Mouse (Mus musculus) kidney, postnatal 14 days (tissue): ENCODE measurements at regions not wholly inside any gene's neighbourhood (a gene's known extent, or its start where the extent isn't known, plus 50 kb on each side); places are given as distances from the start of the nearest gene placed in this dataset.
A peak's percentile ranks its signal among the peaks of the same experiment; 100 is the strongest.

Experiments used
- DNase-seq: peaks from one replicate; pipeline ENCODE4 v3.0.0; 2022; ENCODE audit warnings: mixed read lengths

DNA sequence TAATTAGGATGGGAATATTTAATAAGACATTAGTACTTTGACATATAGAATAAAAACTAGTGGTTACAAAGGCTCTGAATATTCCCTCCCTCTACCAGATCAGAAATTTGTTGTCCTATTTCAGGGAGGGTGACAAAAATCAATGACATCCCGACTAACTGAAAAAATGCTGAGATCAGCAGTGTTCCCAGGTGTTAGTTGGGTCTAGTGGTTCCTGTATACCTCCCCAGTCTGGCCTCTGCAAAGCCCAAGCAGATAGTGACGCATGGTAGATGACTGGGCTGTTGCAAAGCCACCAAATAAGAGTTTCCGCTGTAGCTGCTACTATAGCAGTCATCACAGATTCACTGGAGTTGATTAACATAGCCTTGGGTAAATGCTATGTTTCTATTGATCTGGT, 59.9 kb upstream of the Gm4791 start:
- DNase-seq: no peak

DNA sequence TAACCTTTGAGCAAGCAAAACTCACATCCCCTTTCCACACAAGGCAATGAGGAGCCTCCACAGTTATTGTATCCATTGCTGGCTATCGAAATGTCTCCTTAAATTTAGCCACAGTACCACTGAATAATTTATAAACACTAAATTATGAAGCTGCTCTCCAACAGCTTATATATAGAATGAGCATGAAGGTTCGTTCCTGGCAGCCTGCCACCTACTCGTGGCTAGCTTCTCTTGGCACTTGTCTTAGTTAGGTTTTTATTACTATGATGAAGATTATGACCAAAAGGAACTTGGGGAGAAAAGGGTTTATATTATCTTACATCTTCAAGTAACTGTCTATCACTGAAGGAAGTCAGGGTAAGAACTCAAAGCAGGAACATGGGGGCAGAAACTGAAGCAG, 72.9 kb upstream of the Gm4791 start:
- no peak for DNase-seq

DNA sequence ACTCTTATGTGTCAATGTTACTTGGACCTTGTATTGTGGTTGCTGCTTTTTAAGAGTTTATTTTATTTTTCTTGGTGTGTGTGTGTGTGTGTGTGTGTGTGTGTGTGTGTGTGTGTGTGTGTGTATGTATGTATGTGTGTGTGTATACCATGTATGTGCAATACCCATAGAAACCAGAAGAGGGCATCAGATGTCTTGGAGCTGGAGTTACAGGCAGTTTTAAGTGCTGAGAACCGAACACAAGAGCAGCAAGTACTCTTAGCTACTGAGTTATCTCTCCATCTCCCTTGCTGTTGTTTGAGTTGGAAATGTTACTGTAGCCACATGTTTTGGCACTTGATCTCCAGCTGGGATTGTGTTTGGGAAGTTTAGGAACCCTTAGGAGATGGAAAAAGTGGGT, 78.5 kb upstream of the Gm4791 start:
- DNase-seq: no peak

GRCm38 (mm10) chr9:46913238-46913637, 85.3 kb upstream of the Gm4791 start:
- DNase-seq: no peak

- DNase-seq: no peak
Measured at GRCm38 (mm10) chr9:46909412-46910013, 89.0 kb upstream of the Gm4791 start.

GRCm38 (mm10) chr9:46905081-46905480, 93.5 kb upstream of the Gm4791 start:
- no peak for DNase-seq

DNA sequence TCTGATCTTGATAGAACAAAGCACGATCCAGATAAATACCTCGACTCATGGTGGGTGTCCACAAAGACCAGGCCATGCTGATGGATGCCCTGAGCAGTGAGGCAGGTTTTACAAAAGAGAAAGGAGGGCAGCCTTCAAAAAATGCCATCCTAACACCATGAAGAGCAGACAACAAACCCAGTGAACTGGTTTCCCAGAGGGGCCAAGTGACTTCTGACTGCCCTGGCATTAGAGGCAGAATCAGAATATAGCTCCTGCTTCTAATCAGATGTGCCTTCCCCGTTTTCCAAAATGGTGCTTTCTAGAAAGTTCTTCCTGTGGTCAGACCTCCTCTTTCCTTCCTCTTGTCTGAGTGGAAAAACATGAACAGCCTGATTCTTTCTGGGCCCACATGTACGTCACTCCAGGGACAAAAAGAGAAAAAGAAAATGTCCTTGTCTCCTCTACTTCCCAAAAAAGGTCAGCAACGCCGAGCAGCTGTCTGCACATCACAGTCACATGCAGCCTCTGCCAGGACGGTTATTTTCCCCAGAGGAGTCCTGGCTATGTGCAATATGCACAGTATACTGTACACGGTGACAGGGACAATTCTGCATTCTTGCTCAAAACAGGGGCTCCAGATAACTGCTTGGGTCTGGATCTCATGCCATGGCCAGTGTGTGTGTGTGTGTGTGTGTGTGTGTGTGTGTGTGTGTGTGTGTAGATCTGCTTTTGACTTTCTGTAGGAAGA, 94.9 kb upstream of the Gm4791 start:
- no peak for DNase-seq

DNA sequence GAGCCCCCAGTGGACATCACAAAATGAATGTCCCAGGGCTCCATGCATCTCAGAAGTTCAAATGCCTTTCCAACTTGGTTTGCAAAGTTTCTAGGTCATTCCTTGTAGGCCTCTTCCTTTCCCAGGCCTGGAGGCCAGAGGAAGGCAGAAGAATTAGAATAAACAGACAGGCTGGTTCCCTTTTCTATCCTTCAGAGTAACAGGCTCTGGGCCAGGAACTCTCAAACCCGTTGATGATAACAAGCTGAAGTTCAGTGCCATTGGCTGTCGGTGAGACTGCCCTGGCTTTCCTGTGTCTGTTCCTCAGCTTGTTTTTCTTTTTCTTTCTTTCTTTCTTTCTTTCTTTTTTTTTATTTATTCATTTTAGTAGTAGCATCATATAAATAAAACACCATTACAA, 99.3 kb upstream of the Gm4791 start:
- DNase-seq: peak; percentile 4

DNA sequence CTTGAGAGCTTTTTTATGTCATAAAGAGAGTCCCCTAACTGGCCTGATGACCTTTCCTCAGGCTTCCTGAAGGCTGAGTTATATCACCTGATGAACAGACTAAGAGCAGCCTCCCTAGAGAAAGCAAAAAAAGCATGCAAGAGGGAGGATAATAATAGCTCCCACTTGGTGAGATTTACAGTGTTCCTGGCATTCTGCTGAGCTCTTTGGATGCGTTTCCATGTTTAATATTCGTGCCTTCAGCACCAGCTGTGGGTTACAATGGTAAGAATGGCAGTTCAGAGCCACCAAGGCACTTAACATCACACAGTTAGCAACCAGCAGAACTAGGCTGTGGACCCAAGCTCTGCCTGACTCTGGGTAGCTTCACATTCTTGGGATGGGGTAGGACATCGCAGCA, 100.4 kb upstream of the Gm4791 start:
- no peak for DNase-seq

DNA sequence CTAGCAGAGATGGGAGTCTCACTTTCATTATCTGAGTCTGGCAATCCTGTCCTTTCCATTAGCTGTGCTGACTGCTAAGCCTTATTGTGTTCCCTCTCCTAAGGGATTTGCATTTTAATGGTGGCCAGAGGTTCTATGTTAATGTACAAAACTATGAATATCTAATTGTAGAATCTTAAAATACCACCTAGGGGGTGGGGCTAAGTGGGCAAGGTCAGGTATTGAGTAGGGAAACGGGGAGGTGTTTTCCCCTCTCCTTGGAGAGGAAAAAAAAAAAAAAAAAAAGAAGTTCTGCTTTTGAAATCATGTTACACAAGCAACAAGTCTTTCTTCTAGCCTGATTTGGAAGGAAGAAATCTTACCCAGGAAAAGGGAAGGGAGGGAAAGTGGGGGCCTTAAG, 106.7 kb upstream of the Gm4791 start:
- no peak for DNase-seq

DNA sequence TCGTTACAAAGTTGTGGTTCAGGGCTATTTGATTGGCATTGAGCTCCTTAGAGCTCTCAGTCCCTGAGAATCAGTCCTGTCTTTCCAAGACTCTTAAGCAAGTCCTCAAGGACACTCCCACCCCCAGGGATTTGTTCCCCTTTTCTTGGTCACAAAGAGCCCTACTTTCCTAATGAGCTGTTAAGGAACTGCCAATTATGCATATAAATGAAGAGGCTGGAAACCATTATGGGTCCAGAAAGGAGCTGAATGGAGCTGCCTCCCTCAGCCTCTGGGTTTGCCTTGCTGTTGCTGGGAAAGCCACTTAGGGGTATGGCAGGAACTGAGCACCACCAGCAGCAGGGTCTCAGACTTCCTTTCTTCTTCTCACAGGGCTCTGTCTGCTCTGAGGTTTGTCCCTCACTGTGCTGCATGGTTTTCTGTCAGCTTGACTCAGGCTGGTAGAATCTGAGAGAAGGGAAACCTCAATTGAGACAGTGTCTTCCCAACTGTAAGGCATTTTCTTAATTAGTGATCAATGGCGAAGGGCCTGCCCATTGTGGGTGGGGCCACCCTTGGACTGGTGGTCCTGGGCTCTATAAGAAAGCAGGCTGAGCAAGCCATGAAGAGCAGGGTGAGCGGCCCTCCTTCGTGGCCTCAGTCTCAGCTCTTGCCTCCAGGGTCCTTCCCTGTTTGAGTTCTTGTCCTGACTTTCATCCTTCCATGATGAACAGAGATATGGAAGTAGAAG, 108.4 kb upstream of the Gm4791 start:
- DNase-seq: no peak

GRCm38 (mm10) chr9:46871211-46871994, 127.1 kb upstream of the Gm4791 start:
- no peak for DNase-seq

- no peak for DNase-seq
Measured at GRCm38 (mm10) chr9:46863934-46864333, 134.6 kb upstream of the Gm4791 start.

GRCm38 (mm10) chr9:46851753-46852152, 146.8 kb upstream of the Gm4791 start:
- no peak for DNase-seq

GRCm38 (mm10) chr9:46851336-46851735, 147.2 kb upstream of the Gm4791 start:
- DNase-seq: no peak

- DNase-seq: no peak
Measured at GRCm38 (mm10) chr9:46845276-46845675, 153.3 kb upstream of the Gm4791 start.

DNA sequence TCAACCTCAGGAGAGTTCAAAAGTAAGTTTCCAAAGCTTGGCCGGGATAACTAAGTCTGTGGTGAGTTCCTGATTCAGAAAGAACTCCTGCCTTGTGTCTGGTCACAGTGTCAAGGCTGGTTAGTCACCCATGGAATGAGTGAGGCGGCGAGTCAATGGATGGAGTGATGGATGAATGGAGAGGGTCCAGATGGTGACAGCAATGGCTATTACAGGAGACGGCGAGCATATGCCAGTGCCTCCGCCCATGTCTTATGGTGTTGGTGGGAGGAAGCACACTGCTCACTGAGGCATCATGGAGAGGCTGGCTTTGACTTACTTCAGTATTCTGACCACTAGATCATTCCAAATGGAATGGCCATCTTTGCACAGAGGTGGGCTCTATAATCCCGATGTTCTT, 154.8 kb upstream of the Gm4791 start:
- DNase-seq: no peak

DNA sequence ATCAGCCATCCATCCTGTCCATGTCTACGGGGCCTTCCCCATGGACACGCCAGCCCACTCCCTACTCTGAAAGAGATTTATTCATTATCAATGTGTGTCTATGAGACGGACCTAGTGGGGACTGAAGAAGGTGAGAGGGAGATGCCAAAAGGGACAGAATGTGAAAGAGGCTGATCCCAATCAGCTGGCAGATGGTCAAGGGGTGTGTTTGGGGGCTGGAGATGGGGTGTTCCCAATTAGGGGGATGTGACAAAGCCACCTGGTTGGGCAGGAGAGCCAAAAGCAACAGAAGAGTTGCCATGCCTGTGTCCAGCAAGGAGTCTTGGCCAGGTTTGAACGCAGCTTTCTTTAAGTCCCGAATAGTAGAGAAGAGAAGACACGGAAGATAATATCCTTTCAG, 157.0 kb upstream of the Gm4791 start:
- DNase-seq: no peak

GRCm38 (mm10) chr9:46835261-46835660, 163.3 kb upstream of the Gm4791 start:
- DNase-seq: no peak

GRCm38 (mm10) chr9:46830746-46831560, 167.6 kb upstream of the Gm4791 start:
- peak; percentile 17 for DNase-seq

DNA sequence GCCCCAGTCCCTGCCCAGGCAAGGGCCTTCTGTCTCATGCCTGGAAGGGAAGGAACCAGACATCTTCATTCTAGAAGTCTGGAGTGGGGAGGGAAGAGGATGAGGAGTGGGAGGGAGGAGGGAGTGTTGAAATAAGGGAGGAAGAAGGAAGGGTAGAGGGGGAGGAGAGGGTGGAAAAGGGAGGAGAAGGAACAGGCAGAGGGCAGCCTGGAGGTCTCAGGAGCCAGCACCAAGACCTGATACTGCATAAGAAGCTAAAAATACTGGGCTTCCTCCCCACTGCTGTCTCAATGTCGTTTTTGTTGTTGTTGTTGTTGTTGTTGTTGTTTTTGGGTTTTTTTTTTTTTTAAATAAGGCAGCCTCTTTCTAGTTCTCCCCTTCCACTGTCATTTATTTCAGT, 168.2 kb upstream of the Gm4791 start:
- DNase-seq: no peak

DNA sequence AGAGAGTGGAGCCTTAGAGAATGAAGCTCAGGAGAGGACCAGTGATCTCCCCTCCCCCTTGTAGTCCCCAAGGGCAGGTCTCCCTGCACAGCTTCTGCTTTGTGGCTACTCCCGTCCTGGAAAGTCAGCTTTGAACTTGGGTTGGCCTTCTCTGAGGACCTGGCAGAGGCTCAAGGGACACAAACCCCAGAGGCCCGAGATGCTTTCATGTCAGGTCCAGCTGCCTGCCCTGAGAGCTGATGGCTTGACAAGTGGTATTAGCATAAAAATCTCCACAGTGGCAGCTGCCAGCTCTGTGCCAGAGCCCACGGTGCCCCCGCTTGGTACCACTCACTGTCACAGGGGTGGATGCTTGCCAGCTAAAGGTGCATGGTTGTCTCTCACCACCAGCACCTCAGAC, 173.8 kb upstream of the Gm4791 start:
- no peak for DNase-seq

DNA sequence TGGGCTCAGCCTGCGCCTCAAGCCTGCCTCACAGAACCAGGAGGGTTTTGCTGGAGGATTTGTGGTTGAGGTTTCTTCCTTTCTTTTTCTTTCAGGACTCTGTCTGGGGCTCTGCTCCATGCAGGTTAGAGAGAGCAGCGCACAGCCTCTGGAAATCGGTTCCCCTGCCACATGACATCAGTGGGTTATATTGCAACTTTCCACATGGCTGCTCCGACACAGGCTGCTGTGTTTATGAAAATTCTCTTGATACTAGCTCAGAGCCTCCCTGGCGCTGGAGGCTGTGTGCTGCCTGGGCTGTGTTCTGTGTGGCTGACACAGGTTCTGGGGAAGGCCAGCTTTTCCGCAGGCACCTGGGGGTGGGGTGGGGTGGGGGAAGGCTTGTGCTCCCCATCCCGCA, 178.7 kb upstream of the Gm4791 start:
- no peak for DNase-seq
